Mouse (Mus musculus): Measurements from ENCODE around the gene Fgb. TPM values are rescaled to one million over a fixed set of nuclear protein-coding genes. Genes with fewer than 3 reads are reported as not detected.
A peak's percentile ranks its signal among the peaks of the same experiment; 100 is the strongest.

Fgb gene
- polyA plus RNA-seq, 1 experiment from 2014 or later, result 1.2 TPM

GRCm38 (mm10) chr3:83057046-83057445 lies 7.4 kb upstream of the Fgb start:
- H3K9ac ChIP-seq (ENCODE audit: low read length), result no peak overlapping the region
- WGBS, result 93% methylated on average over 2 of the region's 2 CpGs
- no peak for ATAC-seq (replicated peaks; ENCODE audit: low FRiP score, low TSS enrichment, low read depth)
- H3K4me2 ChIP-seq (ENCODE audit: low read length), result no peak overlapping the region
- no peaks in the 10 kb centered on the region for H3K27me3 ChIP-seq (replicated peaks; ENCODE audit: control insufficient read depth, insufficient read depth, low read length)
- no peaks in the 10 kb centered on the region for H3K9me3 ChIP-seq (ENCODE audit: control insufficient read depth, low read length)
- DNase-seq (ENCODE audit: low spot score), result no peak
- H3K36me3 ChIP-seq (ENCODE audit: control insufficient read depth, insufficient read depth, low read length), result peaks cover 39% of the 10 kb centered on the region
- H3K4me1 ChIP-seq (replicated peaks; ENCODE audit: control insufficient read depth, insufficient read depth, low read length), result peaks cover 5% of the 10 kb centered on the region
- no peak overlapping the region for H3K4me3 ChIP-seq (ENCODE audit: low read depth, low read length)
- H3K27ac ChIP-seq (ENCODE audit: low read depth), result no peak overlapping the region

GRCm38 (mm10) chr3:83055281-83056038 lies 5.8 kb upstream of the Fgb start, which contains the start of gene Plrg1:
TSS of gene Plrg1 (plus strand) at chr3:83055522.
- H3K4me2 ChIP-seq (ENCODE audit: low read length), result peak within 1 kb of the TSS; percentile 95
- peak within 1 kb of the TSS; percentile 40 for H3K27ac ChIP-seq (ENCODE audit: low read depth)
- DNase-seq (ENCODE audit: low spot score) (peak; percentile 98), ATAC-seq (replicated peaks; ENCODE audit: low FRiP score, low TSS enrichment, low read depth) (peak; percentile 98)
- under 1% methylated on average over 61 of the region's 61 CpGs for WGBS
- H3K36me3 ChIP-seq (ENCODE audit: control insufficient read depth, insufficient read depth, low read length), result peaks cover 23% of the 10 kb centered on the region
- no peaks in the 10 kb centered on the region for H3K27me3 ChIP-seq (replicated peaks; ENCODE audit: control insufficient read depth, insufficient read depth, low read length)
- no peaks in the 10 kb centered on the region for H3K9me3 ChIP-seq (ENCODE audit: control insufficient read depth, low read length)
- H3K9ac ChIP-seq (ENCODE audit: low read length), result peak within 1 kb of the TSS; percentile 84
- peak within 1 kb of the TSS; percentile 86 for H3K4me3 ChIP-seq (ENCODE audit: low read depth, low read length)
- H3K4me1 ChIP-seq (replicated peaks; ENCODE audit: control insufficient read depth, insufficient read depth, low read length), result peaks cover 5% of the 10 kb centered on the region

GRCm38 (mm10) chr3:83054759-83055158 lies 5.1 kb upstream of the Fgb start:
- ATAC-seq (replicated peaks; ENCODE audit: low FRiP score, low TSS enrichment, low read depth) (no peak), DNase-seq (ENCODE audit: low spot score) (no peak)
- Histone ChIP-seq H3K9me3 (ENCODE audit: control insufficient read depth, low read length) (no peaks in the 10 kb centered on the region), H3K4me2 (ENCODE audit: low read length) (peak overlapping the region; percentile 44), H3K27ac (ENCODE audit: low read depth) (no peak overlapping the region), H3K4me3 (ENCODE audit: low read depth, low read length) (peak overlapping the region; percentile 86), H3K9ac (ENCODE audit: low read length) (no peak overlapping the region), H3K27me3 (replicated peaks; ENCODE audit: control insufficient read depth, insufficient read depth, low read length) (no peaks in the 10 kb centered on the region), H3K4me1 (replicated peaks; ENCODE audit: control insufficient read depth, insufficient read depth, low read length) (peaks cover 5% of the 10 kb centered on the region), H3K36me3 (ENCODE audit: control insufficient read depth, insufficient read depth, low read length) (peaks cover 16% of the 10 kb centered on the region)
- WGBS, result 33% methylated on average over 13 of the region's 13 CpGs

GRCm38 (mm10) chr3:83053758-83054157 lies 4.1 kb upstream of the Fgb start:
- WGBS, result 26% methylated on average over 10 of the region's 10 CpGs
- H3K4me1 ChIP-seq (replicated peaks; ENCODE audit: control insufficient read depth, insufficient read depth, low read length), result peaks cover 5% of the 10 kb centered on the region
- H3K27ac ChIP-seq (ENCODE audit: low read depth), result no peak overlapping the region
- peaks cover 6% of the 10 kb centered on the region for H3K36me3 ChIP-seq (ENCODE audit: control insufficient read depth, insufficient read depth, low read length)
- ATAC-seq (replicated peaks; ENCODE audit: low FRiP score, low TSS enrichment, low read depth), result no peak
- H3K4me3 ChIP-seq (ENCODE audit: low read depth, low read length), result no peak overlapping the region
- H3K9ac ChIP-seq (ENCODE audit: low read length), result no peak overlapping the region
- H3K4me2 ChIP-seq (ENCODE audit: low read length), result no peak overlapping the region
- peak; percentile 58 for DNase-seq (ENCODE audit: low spot score)
- H3K27me3 ChIP-seq (replicated peaks; ENCODE audit: control insufficient read depth, insufficient read depth, low read length), result no peaks in the 10 kb centered on the region
- H3K9me3 ChIP-seq (ENCODE audit: control insufficient read depth, low read length), result no peaks in the 10 kb centered on the region

- Histone ChIP-seq H3K27me3 (replicated peaks; ENCODE audit: control insufficient read depth, insufficient read depth, low read length) (no peaks in the 10 kb centered on the region), H3K36me3 (ENCODE audit: control insufficient read depth, insufficient read depth, low read length) (no peaks in the 10 kb centered on the region; the same call in none of the 2 replicates), H3K27ac (ENCODE audit: low read depth) (no peak overlapping the region), H3K4me3 (ENCODE audit: low read depth, low read length) (no peak overlapping the region), H3K9ac (ENCODE audit: low read length) (no peak overlapping the region), H3K4me2 (ENCODE audit: low read length) (no peak overlapping the region), H3K9me3 (ENCODE audit: control insufficient read depth, low read length) (no peaks in the 10 kb centered on the region), H3K4me1 (replicated peaks; ENCODE audit: control insufficient read depth, insufficient read depth, low read length) (peaks cover 5% of the 10 kb centered on the region)
- no peak for ATAC-seq (replicated peaks; ENCODE audit: low FRiP score, low TSS enrichment, low read depth)
- no peak for DNase-seq (ENCODE audit: low spot score)
- WGBS, result 86% methylated on average over 7 of the region's 7 CpGs
Observed at GRCm38 (mm10) chr3:83053126-83053525, 3.5 kb upstream of the Fgb start.

- 78% methylated on average over 5 of the region's 5 CpGs for WGBS
- ATAC-seq (replicated peaks; ENCODE audit: low FRiP score, low TSS enrichment, low read depth), result no peak
Observed at GRCm38 (mm10) chr3:83052102-83052501, 2.4 kb upstream of the Fgb start.

GRCm38 (mm10) chr3:83050661-83051060 lies 998 bp upstream of the Fgb start:
- H3K9me3 ChIP-seq (ENCODE audit: control insufficient read depth, low read length), result no peaks in the 10 kb centered on the region
- no peaks in the 10 kb centered on the region for H3K4me1 ChIP-seq (replicated peaks; ENCODE audit: control insufficient read depth, insufficient read depth, low read length)
- H3K36me3 ChIP-seq (ENCODE audit: control insufficient read depth, insufficient read depth, low read length), result no peaks in the 10 kb centered on the region
- no peak overlapping the region for H3K9ac ChIP-seq (ENCODE audit: low read length)
- DNase-seq (ENCODE audit: low spot score) (no peak), ATAC-seq (replicated peaks; ENCODE audit: low FRiP score, low TSS enrichment, low read depth) (no peak)
- no peak overlapping the region for H3K27ac ChIP-seq (ENCODE audit: low read depth)
- no peaks in the 10 kb centered on the region for H3K27me3 ChIP-seq (replicated peaks; ENCODE audit: control insufficient read depth, insufficient read depth, low read length)
- H3K4me3 ChIP-seq (ENCODE audit: low read depth, low read length), result no peak overlapping the region
- H3K4me2 ChIP-seq (ENCODE audit: low read length), result no peak overlapping the region
- 70% methylated on average over 5 of the region's 5 CpGs for WGBS

More at GRCm38 (mm10) chr3:83052102-83052501, 2.4 kb upstream of the Fgb start:
- Histone ChIP-seq H3K27me3 (replicated peaks; ENCODE audit: control insufficient read depth, insufficient read depth, low read length) (no peaks in the 10 kb centered on the region), H3K4me3 (ENCODE audit: low read depth, low read length) (no peak overlapping the region), H3K9me3 (ENCODE audit: control insufficient read depth, low read length) (no peaks in the 10 kb centered on the region), H3K36me3 (ENCODE audit: control insufficient read depth, insufficient read depth, low read length) (no peaks in the 10 kb centered on the region), H3K9ac (ENCODE audit: low read length) (no peak overlapping the region), H3K27ac (ENCODE audit: low read depth) (no peak overlapping the region), H3K4me1 (replicated peaks; ENCODE audit: control insufficient read depth, insufficient read depth, low read length) (peaks cover 5% of the 10 kb centered on the region), H3K4me2 (ENCODE audit: low read length) (no peak overlapping the region)
- DNase-seq (ENCODE audit: low spot score), result no peak

GRCm38 (mm10) chr3:83046649-83047048 lies 3.0 kb downstream of the Fgb start:
- WGBS, result 90% methylated on average over 11 of the region's 11 CpGs
- Histone ChIP-seq H3K9me3 (ENCODE audit: control insufficient read depth, low read length) (no peaks in the 10 kb centered on the region), H3K27ac (ENCODE audit: low read depth) (no peak overlapping the region), H3K27me3 (replicated peaks; ENCODE audit: control insufficient read depth, insufficient read depth, low read length) (no peaks in the 10 kb centered on the region), H3K4me1 (replicated peaks; ENCODE audit: control insufficient read depth, insufficient read depth, low read length) (no peaks in the 10 kb centered on the region), H3K9ac (ENCODE audit: low read length) (no peak overlapping the region), H3K4me3 (ENCODE audit: low read depth, low read length) (no peak overlapping the region), H3K36me3 (ENCODE audit: control insufficient read depth, insufficient read depth, low read length) (no peaks in the 10 kb centered on the region), H3K4me2 (ENCODE audit: low read length) (no peak overlapping the region)
- ATAC-seq (replicated peaks; ENCODE audit: low FRiP score, low TSS enrichment, low read depth), result no peak
- DNase-seq (ENCODE audit: low spot score), result no peak

- H3K4me3 ChIP-seq (ENCODE audit: low read depth, low read length), result no peak overlapping the region
- H3K4me1 ChIP-seq (replicated peaks; ENCODE audit: control insufficient read depth, insufficient read depth, low read length), result no peaks in the 10 kb centered on the region
- H3K36me3 ChIP-seq (ENCODE audit: control insufficient read depth, insufficient read depth, low read length), result no peaks in the 10 kb centered on the region
- no peaks in the 10 kb centered on the region for H3K27me3 ChIP-seq (replicated peaks; ENCODE audit: control insufficient read depth, insufficient read depth, low read length)
- DNase-seq (ENCODE audit: low spot score) (no peak), ATAC-seq (replicated peaks; ENCODE audit: low FRiP score, low TSS enrichment, low read depth) (no peak)
- H3K4me2 ChIP-seq (ENCODE audit: low read length), result no peak overlapping the region
- WGBS, result 96% methylated on average over 5 of the region's 5 CpGs
- no peak overlapping the region for H3K27ac ChIP-seq (ENCODE audit: low read depth)
- H3K9ac ChIP-seq (ENCODE audit: low read length), result no peak overlapping the region
- H3K9me3 ChIP-seq (ENCODE audit: control insufficient read depth, low read length), result no peaks in the 10 kb centered on the region
Observed at GRCm38 (mm10) chr3:83042451-83042850, 7.2 kb downstream of the Fgb start.

All from intestine, embryonic 14.5 days (tissue).